8 mouse cellular contexts compared by ENCODE assay signal in genomic region chr17:80875352-80876044, GRCm38 (mm10).
DNase-seq lines count a peak whose midpoint lies in the region; ATAC-seq and TF ChIP-seq lines count a peak whose summit lies in the region.

No protein-coding gene starts in this region.

- H3K36me3 ChIP-seq in liver, adult 2 months (ENCODE audit: control insufficient read depth, insufficient read depth, low read length) = no peaks in the 10 kb centered on the region
- no peaks in the 10 kb centered on the region for H3K36me3 ChIP-seq in liver, embryonic 12.5 days
- H3K36me3 ChIP-seq in heart, embryonic 12.5 days = no peaks in the 10 kb centered on the region
- H3K36me3 ChIP-seq in small intestine, adult 2 months (ENCODE audit: control insufficient read depth, insufficient read depth, low read length) = no peaks in the 10 kb centered on the region
- H3K36me3 ChIP-seq in forebrain, embryonic 13.5 days (ENCODE audit: poor library complexity, severe bottlenecking) = no peaks in the 10 kb centered on the region

- no peak overlapping the region for H3K4me3 ChIP-seq in liver, adult 2 months (ENCODE audit: insufficient read depth, low read depth, low read length)
- no peak overlapping the region for H3K4me3 ChIP-seq in liver, embryonic 12.5 days
- H3K4me3 ChIP-seq in heart, embryonic 12.5 days = no peak overlapping the region
- no peak overlapping the region for H3K4me3 ChIP-seq in small intestine, adult 2 months (ENCODE audit: low read depth, low read length)
- no peak overlapping the region for H3K4me3 ChIP-seq in forebrain, embryonic 13.5 days

- no peak overlapping the region for H3K27ac ChIP-seq in liver, adult 2 months (replicated peaks; ENCODE audit: insufficient read depth, low read depth, low read length)
- no peak overlapping the region for H3K27ac ChIP-seq in liver, embryonic 12.5 days
- H3K27ac ChIP-seq in heart, embryonic 12.5 days (ENCODE audit: poor library complexity, severe bottlenecking) = no peak overlapping the region
- H3K27ac ChIP-seq in small intestine, adult 2 months (ENCODE audit: insufficient read depth, low read depth, low read length) = no peak overlapping the region
- H3K27ac ChIP-seq in forebrain, embryonic 13.5 days = no peak overlapping the region

- no peaks in the 10 kb centered on the region; the same call in 1 of the 2 replicates for H3K27me3 ChIP-seq in liver, adult 2 months (ENCODE audit: control insufficient read depth, insufficient read depth, low read length)
- H3K27me3 ChIP-seq in liver, embryonic 12.5 days (replicated peaks) = no peaks in the 10 kb centered on the region
- H3K27me3 ChIP-seq in heart, embryonic 12.5 days (replicated peaks) = no peaks in the 10 kb centered on the region
- no peaks in the 10 kb centered on the region for H3K27me3 ChIP-seq in small intestine, adult 2 months (ENCODE audit: control insufficient read depth, insufficient read depth, low read length)
- H3K27me3 ChIP-seq in forebrain, embryonic 13.5 days = no peaks in the 10 kb centered on the region

- TF ChIP-seq CTCF in liver, adult 2 months (IDR thresholded peaks at IDR 0.05; ENCODE audit: low read depth, low read length) = peak; percentile 53
- peak; percentile 13; the same call in 1 of the 2 replicates for TF ChIP-seq CTCF in small intestine, adult 2 months (IDR thresholded peaks at IDR 0.05; ENCODE audit: extremely low read depth, insufficient read length, insufficient replicate concordance, low read depth, low read length)

- H3K9me3 ChIP-seq in liver, embryonic 12.5 days (replicated peaks) = no peaks in the 10 kb centered on the region
- H3K9me3 ChIP-seq in heart, embryonic 12.5 days (replicated peaks) = no peaks in the 10 kb centered on the region
- H3K9me3 ChIP-seq in forebrain, embryonic 13.5 days (replicated peaks) = no peaks in the 10 kb centered on the region

- 55% methylated on average over 7 of the region's 7 CpGs for WGBS in liver, adult 2 months
- WGBS in liver, embryonic 12.5 days (ENCODE audit: insufficient replicate concordance) = 36% methylated on average over 7 of the region's 7 CpGs
- WGBS in heart, embryonic 12.5 days = 44% methylated on average over 7 of the region's 7 CpGs
- WGBS in small intestine, adult 2 months = 41% methylated on average over 7 of the region's 7 CpGs
- WGBS in forebrain, embryonic 13.5 days = 39% methylated on average over 7 of the region's 7 CpGs

- no peak for TF ChIP-seq POLR2A in liver, adult 2 months (IDR thresholded peaks at IDR 0.05; ENCODE audit: extremely low read depth, insufficient read depth, low read length)
- TF ChIP-seq POLR2A in small intestine, adult 2 months (IDR thresholded peaks at IDR 0.05; ENCODE audit: low read depth, low read length) = no peak

- H3K9ac ChIP-seq in liver, adult 2 months (ENCODE audit: low read depth, low read length) = no peak overlapping the region
- H3K9ac ChIP-seq in liver, embryonic 12.5 days = no peak overlapping the region
- no peak overlapping the region for H3K9ac ChIP-seq in heart, embryonic 12.5 days
- no peak overlapping the region for H3K9ac ChIP-seq in forebrain, embryonic 13.5 days

- no peaks in the 10 kb centered on the region for H3K4me1 ChIP-seq in liver, adult 2 months (ENCODE audit: control insufficient read depth, insufficient read depth, low read length)
- no peaks in the 10 kb centered on the region for H3K4me1 ChIP-seq in liver, embryonic 12.5 days
- 0 out of 2 replicates have a peak, but pooled peaks cover 6% of the 10 kb centered on the region for H3K4me1 ChIP-seq in heart, embryonic 12.5 days (replicated peaks)
- H3K4me1 ChIP-seq in small intestine, adult 2 months (ENCODE audit: control insufficient read depth, insufficient read depth, insufficient read length, low read length) = no peaks in the 10 kb centered on the region
- H3K4me1 ChIP-seq in forebrain, embryonic 13.5 days = peaks cover 12% of the 10 kb centered on the region; the same call in 1 of the 2 replicates

- no peak for ATAC-seq in liver, embryonic 12.5 days
- peak; percentile 94 for ATAC-seq in cerebellum, adult (ENCODE audit: insufficient number of reproducible peaks, low FRiP score, low TSS enrichment)
- peak; percentile 29; the same call in 1 of the 2 replicates for ATAC-seq in heart, embryonic 12.5 days (ENCODE audit: insufficient number of reproducible peaks, low FRiP score)
- no peak for ATAC-seq in forebrain, embryonic 13.5 days

- H3K4me2 ChIP-seq in liver, embryonic 12.5 days = no peak overlapping the region
- H3K4me2 ChIP-seq in heart, embryonic 12.5 days = no peak overlapping the region
- no peak overlapping the region for H3K4me2 ChIP-seq in forebrain, embryonic 13.5 days

- H3K79me2 ChIP-seq in liver, adult 2 months (ENCODE audit: control insufficient read depth, insufficient read depth, low read length) = no peaks in the 10 kb centered on the region

- DNase-seq in liver, adult 2 months (ENCODE audit: extremely low read depth, low read depth, low spot score) = peak; percentile 22
- peak; percentile 56 to 69 for DNase-seq in kidney, postnatal 4 days
- DNase-seq in yolk sac, embryonic 10.5 days (ENCODE audit: low spot score) = no peak

Comparison
In these comparisons a context has a peak if more than half of its experiments do, and no peak if none do; other contexts are left out.
1. ATAC-seq: peak in cerebellum, adult (single experiment) and heart, embryonic 12.5 days (single experiment); none in liver, embryonic 12.5 days (single experiment) and forebrain, embryonic 13.5 days (single experiment).